Mouse (Mus musculus): ENCODE results near the gene Poldip2. TPM values are rescaled to one million over a fixed set of nuclear protein-coding genes. Genes with fewer than 3 reads are reported as not detected.

The Poldip2 gene
- total RNA-seq, 2 experiments from 2014 or later: 118 to 120 TPM

Other genes with a start within 250 kb of the Poldip2 start
- gene BC030499, start 221.4 kb upstream of the Poldip2 start, total RNA-seq (2021): 1 to 10 TPM; 1.4 to 2.6 TPM
- 1 to 10 TPM; 5.0 to 6.6 TPM for gene Spag5, start 210.7 kb upstream of the Poldip2 start, total RNA-seq (2021)
- 100 to 1,000 TPM; 663 to 756 TPM for gene Aldoc, start 189.2 kb upstream of the Poldip2 start, total RNA-seq (2021)
- gene Pigs, start 183.8 kb upstream of the Poldip2 start, total RNA-seq (2021): 10 to 100 TPM; 70.8 to 76.7 TPM
- gene Unc119, start 168.7 kb upstream of the Poldip2 start, total RNA-seq (2021): 10 to 100 TPM; 27.6 to 32.2 TPM
- gene Foxn1, start 125.6 kb upstream of the Poldip2 start, total RNA-seq (2021): not detected
- gene Slc13a2, start 90.0 kb upstream of the Poldip2 start, total RNA-seq (2021): not detected
- 1 to 10 TPM; 9.6 to 9.8 TPM for gene Slc46a1, start 46.5 kb upstream of the Poldip2 start, total RNA-seq (2021)
- gene Sarm1, start 14.4 kb upstream of the Poldip2 start, total RNA-seq (2021): 10 to 100 TPM; 51.0 to 53.2 TPM
- gene Vtn, start 13.1 kb upstream of the Poldip2 start, total RNA-seq (2021): 10 to 100 TPM; 65.7 to 71.5 TPM
- 1 to 10 TPM; 3.9 to 4.5 TPM for gene Sebox, start 8.7 kb upstream of the Poldip2 start, total RNA-seq (2021)
- gene Tmem199, start within 50 bp of the Poldip2 start, total RNA-seq (2021): 10 to 100 TPM; 36.0 to 40.7 TPM
- 10 to 100 TPM; 38.1 to 40.9 TPM for gene Tnfaip1, start 24.1 kb downstream of the Poldip2 start, total RNA-seq (2021)
- gene Ift20, start 24.2 kb downstream of the Poldip2 start, total RNA-seq (2021): 10 to 100 TPM; 73.7 to 79.8 TPM
- 10 to 100 TPM; 13.3 to 19.0 TPM for gene Tmem97, start 38.6 kb downstream of the Poldip2 start, total RNA-seq (2021)
- gene Nlk, start 185.2 kb downstream of the Poldip2 start, total RNA-seq (2021): 10 to 100 TPM; 38.3 to 41.4 TPM
- gene Ccnq, start 239.5 kb downstream of the Poldip2 start, total RNA-seq (2021): 10 to 100 TPM; 17.4 to 18.4 TPM